Mouse (Mus musculus) kidney, embryonic 14.5 days (tissue): Measurements from ENCODE around the gene Gm7029. TPM values are rescaled to one million over a fixed set of nuclear protein-coding genes. Genes with fewer than 3 reads are reported as not detected.
"Not testable (repeated sequence)": the region's sequence is repeated elsewhere in the genome, so short reads cannot be mapped to it uniquely, and the experiment has no call there.

Experiments used
- ATAC-seq: fragments of 200-750 bp; cut with Nextera tagmentation; 2 replicates; pipeline ENCODE4 v1.8.0; 2017; ENCODE audit warnings: moderate number of reproducible peaks, mild to moderate bottlenecking, moderate TSS enrichment, moderate library complexity; ENCODE audit not compliant: low FRiP score, low TSS enrichment
- H3K27ac ChIP-seq: fragments of 300-500 bp; sonication (generic); 2 replicates; pipeline ENCODE4 v1.5.1; 2014; ENCODE audit warnings: low read depth, mild to moderate bottlenecking, low read length, moderate library complexity, mixed read lengths
- H3K27me3 ChIP-seq: fragments of 300-500 bp; sonication (generic); 2 replicates; pipeline ENCODE4 v1.6.1; 2014; ENCODE audit warnings: mild to moderate bottlenecking, low read length; ENCODE audit not compliant: control insufficient read depth, insufficient read depth
- H3K36me3 ChIP-seq: fragments of 300-500 bp; sonication (generic); 2 replicates; pipeline ENCODE4 v1.6.1; 2014; ENCODE audit warnings: low read length, mixed read lengths; ENCODE audit not compliant: control insufficient read depth, insufficient read depth
- H3K4me1 ChIP-seq: fragments of 300-500 bp; sonication (generic); 2 replicates; pipeline ENCODE4 v1.6.1; 2014; ENCODE audit warnings: low read length, mixed read lengths; ENCODE audit not compliant: control insufficient read depth, insufficient read depth
- H3K4me2 ChIP-seq: fragments of 300-500 bp; sonication (generic); replicated peaks from 2 replicates; pipeline ENCODE4 v1.6.1; 2014; ENCODE audit warnings: low read depth, mild to moderate bottlenecking, low read length
- H3K4me3 ChIP-seq: fragments of 300-500 bp; sonication (generic); 2 replicates; pipeline ENCODE4 v1.5.1; 2014; ENCODE audit warnings: mild to moderate bottlenecking, low read length
- H3K9ac ChIP-seq: fragments of 300-500 bp; sonication (generic); 2 replicates; pipeline ENCODE4 v1.6.1; 2014; ENCODE audit warnings: low read depth, mild to moderate bottlenecking, low read length, moderate library complexity
- H3K9me3 ChIP-seq: fragments of 300-500 bp; sonication (generic); 2 replicates; pipeline ENCODE4 v1.6.1; 2016; ENCODE audit warnings: low read length; ENCODE audit not compliant: control insufficient read depth
- WGBS: fragments of 180-500 bp; shearing (Covaris S2); extraction: QIAGEN DNeasy Blood & Tissue Kit; methylation state at CpG from one replicate; pipeline ENCODE4 v1.1.7; 2014; 5-methylcytosine and 5-hydroxymethylcytosine counted together
- polyA plus RNA-seq: library from polyadenylated mRNA; unstranded; fragments of >200 nt; fragmentation: Nextera tagmentation; extraction: Ambion mirVana; gene quantifications from 2 replicates; pipeline ENCODE4 v1.2.1, GENCODE M21; 2014

Gm7029 gene
- polyA plus RNA-seq, 1 experiment from 2014 or later = not detected

- H3K27ac ChIP-seq, ATAC-seq, H3K9ac ChIP-seq, H3K4me3 ChIP-seq, H3K9me3 ChIP-seq, H3K4me1 ChIP-seq, H3K27me3 ChIP-seq: not testable (repeated sequence)
- Histone ChIP-seq H3K4me2 (peak overlapping the region; percentile 54; the same call in 1 of the 2 replicates), H3K36me3 (peaks cover 16% of the 10 kb centered on the region; the same call in 1 of the 2 replicates)
These were observed 14.6 kb downstream of the Gm7029 start for GRCm38 (mm10) chr17:33888230-33888629.

- H3K9me3 ChIP-seq, H3K4me1 ChIP-seq, H3K27me3 ChIP-seq, H3K27ac ChIP-seq, ATAC-seq: not testable (repeated sequence)
- H3K4me2 ChIP-seq = peak overlapping the region; percentile 54
- H3K36me3 ChIP-seq = peaks cover 13% of the 10 kb centered on the region; the same call in 1 of the 2 replicates
- 0% methylated on average over 37 of the region's 44 CpGs for WGBS
- peak overlapping the region; percentile 70 for H3K9ac ChIP-seq
- peak overlapping the region; percentile 65 for H3K4me3 ChIP-seq
These were observed 16.4 kb downstream of the Gm7029 start for GRCm38 (mm10) chr17:33889941-33890532.

- H3K4me2 ChIP-seq = peak within 1 kb of the TSS; percentile 54
- no peaks in the 10 kb centered on the region for H3K9me3 ChIP-seq
- H3K4me1 ChIP-seq = no peaks in the 10 kb centered on the region
- peaks cover 9% of the 10 kb centered on the region; the same call in 1 of the 2 replicates for H3K36me3 ChIP-seq
- H3K4me3 ChIP-seq = peak within 1 kb of the TSS; percentile 65
- peak within 1 kb of the TSS; percentile 70 for H3K9ac ChIP-seq
- 2% methylated on average over 47 of the region's 49 CpGs for WGBS
- no peaks in the 10 kb centered on the region for H3K27me3 ChIP-seq
- ATAC-seq = peak; percentile 99
- H3K27ac ChIP-seq = no peak within 1 kb of the TSS
These were observed 17.0 kb downstream of the Gm7029 start, which contains the start of gene Kifc1 for GRCm38 (mm10) chr17:33890533-33891059. Gene Kifc1 (minus strand): TSS chr17:33890661.

GRCm38 (mm10) chr17:33891357-33891756 is 17.7 kb downstream of the Gm7029 start:
- Histone ChIP-seq H3K36me3 (peaks cover 2% of the 10 kb centered on the region; the same call in 1 of the 2 replicates), H3K27ac (no peak overlapping the region), H3K9ac (no peak overlapping the region), H3K4me2 (no peak overlapping the region), H3K4me3 (no peak overlapping the region), H3K27me3 (no peaks in the 10 kb centered on the region), H3K4me1 (no peaks in the 10 kb centered on the region), H3K9me3 (no peaks in the 10 kb centered on the region)
- 69% methylated on average over 2 of the region's 2 CpGs for WGBS
- no peak for ATAC-seq

GRCm38 (mm10) chr17:33891892-33892291 is 18.3 kb downstream of the Gm7029 start:
- H3K9ac ChIP-seq, H3K27me3 ChIP-seq, H3K9me3 ChIP-seq, H3K36me3 ChIP-seq, H3K4me2 ChIP-seq, H3K4me3 ChIP-seq, H3K27ac ChIP-seq, H3K4me1 ChIP-seq, ATAC-seq: not testable (repeated sequence)
- 73% methylated on average over 6 of the region's 6 CpGs for WGBS

- H3K27me3 ChIP-seq = no peaks in the 10 kb centered on the region
These were observed 18.8 kb downstream of the Gm7029 start for GRCm38 (mm10) chr17:33892429-33892828.

GRCm38 (mm10) chr17:33893011-33893410 is 19.4 kb downstream of the Gm7029 start:
- not testable (repeated sequence) for H3K9me3 ChIP-seq, ATAC-seq, H3K4me1 ChIP-seq, H3K27ac ChIP-seq, H3K4me2 ChIP-seq, H3K36me3 ChIP-seq, H3K4me3 ChIP-seq, H3K9ac ChIP-seq, H3K27me3 ChIP-seq
- 83% methylated on average over 4 of the region's 4 CpGs for WGBS

More at GRCm38 (mm10) chr17:33892429-33892828, 18.8 kb downstream of the Gm7029 start:
- H3K36me3 ChIP-seq = no peaks in the 10 kb centered on the region
- 23% methylated on average over 7 of the region's 7 CpGs for WGBS
- no peak overlapping the region for H3K27ac ChIP-seq
- no peak for ATAC-seq
- H3K4me3 ChIP-seq = no peak overlapping the region
- H3K4me1 ChIP-seq = no peaks in the 10 kb centered on the region
- H3K9me3 ChIP-seq = no peaks in the 10 kb centered on the region
- no peak overlapping the region for H3K9ac ChIP-seq
- no peak overlapping the region for H3K4me2 ChIP-seq

- H3K4me3 ChIP-seq = no peak overlapping the region
- ATAC-seq = no peak
- H3K27ac ChIP-seq = no peak overlapping the region
- H3K9me3 ChIP-seq = no peaks in the 10 kb centered on the region
- no peaks in the 10 kb centered on the region for H3K36me3 ChIP-seq
- no peak overlapping the region for H3K4me2 ChIP-seq
- H3K4me1 ChIP-seq = no peaks in the 10 kb centered on the region
- 43% methylated on average over 6 of the region's 6 CpGs for WGBS
- no peaks in the 10 kb centered on the region for H3K27me3 ChIP-seq
- no peak overlapping the region for H3K9ac ChIP-seq
These were observed 23.6 kb downstream of the Gm7029 start for GRCm38 (mm10) chr17:33897114-33897794.

GRCm38 (mm10) chr17:33898193-33898592 is 24.6 kb downstream of the Gm7029 start:
- WGBS = 82% methylated on average over 4 of the region's 4 CpGs
- not testable (repeated sequence) for ATAC-seq

More at GRCm38 (mm10) chr17:33898193-33898592, 24.6 kb downstream of the Gm7029 start:
- H3K36me3 ChIP-seq, H3K27me3 ChIP-seq, H3K4me1 ChIP-seq, H3K9me3 ChIP-seq, H3K27ac ChIP-seq, H3K4me3 ChIP-seq, H3K4me2 ChIP-seq, H3K9ac ChIP-seq: not testable (repeated sequence)
